Mouse (Mus musculus): ENCODE measurements at regions not wholly inside any gene's neighbourhood (a gene's known extent, or its start where the extent isn't known, plus 50 kb on each side); places are given as distances from the start of the nearest gene placed in this dataset.

- Histone ChIP-seq H3K36me3 (replicated peaks; ENCODE audit: low read length) (no peaks in the 10 kb centered on the region), H3K27me3 (replicated peaks) (no peaks in the 10 kb centered on the region), H3K4me3 (replicated peaks) (no peak overlapping the region), H3K9me3 (peaks cover 14% of the 10 kb centered on the region; the same call in 1 of the 2 replicates), H3K4me1 (no peaks in the 10 kb centered on the region)
- TF ChIP-seq GATA1 (IDR thresholded peaks at IDR 0.05; ENCODE audit: borderline replicate concordance, low read length) (no peak), FLI1 (IDR thresholded peaks at IDR 0.05; ENCODE audit: low read length) (no peak)
Observed at GRCm38 (mm10) chr1:77082410-77082809, 432.5 kb downstream of the Epha4 start.

- TF ChIP-seq FLI1 (IDR thresholded peaks at IDR 0.05; ENCODE audit: low read length): no peak
- no peak for TF ChIP-seq GATA1 (IDR thresholded peaks at IDR 0.05; ENCODE audit: borderline replicate concordance, low read length)
- H3K9me3 ChIP-seq: peaks cover 4% of the 10 kb centered on the region; the same call in 1 of the 2 replicates
- H3K4me1 ChIP-seq: no peaks in the 10 kb centered on the region
- no peaks in the 10 kb centered on the region for H3K27me3 ChIP-seq (replicated peaks)
- H3K36me3 ChIP-seq (replicated peaks; ENCODE audit: low read length): no peaks in the 10 kb centered on the region
- H3K4me3 ChIP-seq (replicated peaks): no peak overlapping the region
Observed at GRCm38 (mm10) chr1:77093551-77093950, 421.3 kb downstream of the Epha4 start.

- Histone ChIP-seq H3K27me3 (replicated peaks) (no peaks in the 10 kb centered on the region), H3K36me3 (replicated peaks; ENCODE audit: low read length) (no peaks in the 10 kb centered on the region), H3K4me3 (replicated peaks) (no peak overlapping the region), H3K4me1 (no peaks in the 10 kb centered on the region), H3K9me3 (peaks cover 10% of the 10 kb centered on the region)
- TF ChIP-seq FLI1 (IDR thresholded peaks at IDR 0.05; ENCODE audit: low read length) (no peak), GATA1 (IDR thresholded peaks at IDR 0.05; ENCODE audit: borderline replicate concordance, low read length) (no peak)
Observed at GRCm38 (mm10) chr1:77101726-77102272, 413.1 kb downstream of the Epha4 start.

- Histone ChIP-seq H3K4me1 (no peaks in the 10 kb centered on the region), H3K9me3 (peaks cover 10% of the 10 kb centered on the region), H3K36me3 (replicated peaks; ENCODE audit: low read length) (no peaks in the 10 kb centered on the region), H3K4me3 (replicated peaks) (no peak overlapping the region), H3K27me3 (replicated peaks) (no peaks in the 10 kb centered on the region)
- TF ChIP-seq FLI1 (IDR thresholded peaks at IDR 0.05; ENCODE audit: low read length) (no peak), GATA1 (IDR thresholded peaks at IDR 0.05; ENCODE audit: borderline replicate concordance, low read length) (no peak)
Observed at GRCm38 (mm10) chr1:77102421-77103133, 412.3 kb downstream of the Epha4 start.

GRCm38 (mm10) chr1:77109861-77110785, 404.8 kb downstream of the Epha4 start:
- no peaks in the 10 kb centered on the region for H3K27me3 ChIP-seq (replicated peaks)

GRCm38 (mm10) chr1:77128411-77128810, 386.5 kb downstream of the Epha4 start:
- no peak overlapping the region for H3K4me3 ChIP-seq (replicated peaks)
- H3K4me1 ChIP-seq: peaks cover 3% of the 10 kb centered on the region; the same call in 1 of the 2 replicates
- H3K36me3 ChIP-seq (replicated peaks; ENCODE audit: low read length): no peaks in the 10 kb centered on the region
- no peak for TF ChIP-seq FLI1 (IDR thresholded peaks at IDR 0.05; ENCODE audit: low read length)
- no peak for TF ChIP-seq GATA1 (IDR thresholded peaks at IDR 0.05; ENCODE audit: borderline replicate concordance, low read length)
- H3K27me3 ChIP-seq (replicated peaks): no peaks in the 10 kb centered on the region
- H3K9me3 ChIP-seq: no peaks in the 10 kb centered on the region; the same call in none of the 2 replicates

More at GRCm38 (mm10) chr1:77109861-77110785, 404.8 kb downstream of the Epha4 start:
- Histone ChIP-seq H3K9me3 (no peaks in the 10 kb centered on the region; the same call in 1 of the 2 replicates), H3K4me1 (no peaks in the 10 kb centered on the region), H3K36me3 (replicated peaks; ENCODE audit: low read length) (no peaks in the 10 kb centered on the region), H3K4me3 (replicated peaks) (no peak overlapping the region)
- no peak for TF ChIP-seq FLI1 (IDR thresholded peaks at IDR 0.05; ENCODE audit: low read length)
- TF ChIP-seq GATA1 (IDR thresholded peaks at IDR 0.05; ENCODE audit: borderline replicate concordance, low read length): no peak

- H3K27me3 ChIP-seq (replicated peaks): no peaks in the 10 kb centered on the region
- H3K4me1 ChIP-seq: no peaks in the 10 kb centered on the region
- no peak overlapping the region for H3K4me3 ChIP-seq (replicated peaks)
- no peaks in the 10 kb centered on the region for H3K36me3 ChIP-seq (replicated peaks; ENCODE audit: low read length)
- TF ChIP-seq GATA1 (IDR thresholded peaks at IDR 0.05; ENCODE audit: borderline replicate concordance, low read length) (no peak), FLI1 (IDR thresholded peaks at IDR 0.05; ENCODE audit: low read length) (no peak)
- H3K9me3 ChIP-seq: 0 out of 2 replicates have a peak, but pooled peaks cover 4% of the 10 kb centered on the region
Observed at GRCm38 (mm10) chr1:77137663-77138062, 377.2 kb downstream of the Epha4 start.

GRCm38 (mm10) chr1:77140906-77141305, 374.0 kb downstream of the Epha4 start:
- 0 out of 2 replicates have a peak, but pooled peaks cover 8% of the 10 kb centered on the region for H3K9me3 ChIP-seq
- no peaks in the 10 kb centered on the region for H3K36me3 ChIP-seq (replicated peaks; ENCODE audit: low read length)
- no peak overlapping the region for H3K4me3 ChIP-seq (replicated peaks)
- H3K4me1 ChIP-seq: no peaks in the 10 kb centered on the region
- TF ChIP-seq GATA1 (IDR thresholded peaks at IDR 0.05; ENCODE audit: borderline replicate concordance, low read length) (no peak), FLI1 (IDR thresholded peaks at IDR 0.05; ENCODE audit: low read length) (no peak)
- H3K27me3 ChIP-seq (replicated peaks): no peaks in the 10 kb centered on the region

GRCm38 (mm10) chr1:77148052-77148451, 366.8 kb downstream of the Epha4 start:
- H3K4me3 ChIP-seq (replicated peaks): no peak overlapping the region
- no peaks in the 10 kb centered on the region for H3K27me3 ChIP-seq (replicated peaks)

More at GRCm38 (mm10) chr1:77148052-77148451, 366.8 kb downstream of the Epha4 start:
- TF ChIP-seq FLI1 (IDR thresholded peaks at IDR 0.05; ENCODE audit: low read length) (no peak), GATA1 (IDR thresholded peaks at IDR 0.05; ENCODE audit: borderline replicate concordance, low read length) (no peak)
- H3K9me3 ChIP-seq: peaks cover 5% of the 10 kb centered on the region; the same call in 1 of the 2 replicates
- H3K36me3 ChIP-seq (replicated peaks; ENCODE audit: low read length): no peaks in the 10 kb centered on the region
- no peaks in the 10 kb centered on the region for H3K4me1 ChIP-seq
